ENCODE assay signal across 24 mouse cellular contexts in genomic region chr8:89563544-89563943, GRCm38 (mm10).
"Had no signal": no experiment of that assay in that cellular context is flagged by ENCODE, and none has a peak within 500 bp of the region (broad histone marks: within the 10 kb centered on the region; RNA-seq: fewer than 3 reads in every experiment).

No protein-coding gene starts in this region.

- ATAC-seq: forebrain, embryonic 15.5 days; forebrain, postnatal 0 days; hindbrain, postnatal 0 days; intestine, embryonic 16.5 days had no signal

- H3K36me3 ChIP-seq: forebrain, embryonic 15.5 days; heart, embryonic 13.5 days; heart, embryonic 15.5 days; hindbrain, embryonic 13.5 days; hindbrain, embryonic 15.5 days; limb, embryonic 10.5 days; limb, embryonic 12.5 days; liver, embryonic 13.5 days; liver, embryonic 15.5 days had no signal

- H3K4me2 ChIP-seq: forebrain, embryonic 15.5 days; heart, embryonic 11.5 days; heart, embryonic 13.5 days; heart, embryonic 15.5 days; hindbrain, embryonic 13.5 days; hindbrain, embryonic 15.5 days; limb, embryonic 12.5 days; liver, embryonic 11.5 days; liver, embryonic 13.5 days; liver, embryonic 15.5 days had no signal

- H3K9me3 ChIP-seq: forebrain, embryonic 15.5 days; heart, embryonic 13.5 days; heart, embryonic 15.5 days; hindbrain, embryonic 13.5 days; hindbrain, embryonic 15.5 days; limb, embryonic 10.5 days; limb, embryonic 12.5 days; liver, embryonic 13.5 days; liver, embryonic 15.5 days had no signal

- H3K9ac ChIP-seq: forebrain, embryonic 15.5 days; forebrain, postnatal 0 days; heart, embryonic 13.5 days; heart, embryonic 15.5 days; hindbrain, embryonic 13.5 days; hindbrain, embryonic 15.5 days; limb, embryonic 12.5 days; liver, embryonic 13.5 days; liver, embryonic 15.5 days had no signal

- H3K27ac ChIP-seq: forebrain, embryonic 15.5 days; heart, embryonic 13.5 days; heart, embryonic 15.5 days; hindbrain, embryonic 13.5 days; hindbrain, embryonic 15.5 days; hindbrain, postnatal 0 days; limb, embryonic 10.5 days; limb, embryonic 12.5 days; liver, embryonic 13.5 days; liver, embryonic 15.5 days had no signal

- H3K4me1 ChIP-seq: heart, embryonic 15.5 days; liver, embryonic 13.5 days; liver, embryonic 15.5 days had no signal

- H3K4me3 ChIP-seq: forebrain, embryonic 15.5 days; heart, embryonic 13.5 days; heart, embryonic 15.5 days; hindbrain, embryonic 13.5 days; hindbrain, embryonic 15.5 days; limb, embryonic 10.5 days; limb, embryonic 12.5 days; liver, embryonic 13.5 days; liver, embryonic 15.5 days had no signal

- H3K27me3 ChIP-seq: liver, embryonic 13.5 days; liver, embryonic 15.5 days had no signal

- DNase-seq: forebrain, postnatal 0 days; gastrocnemius, postnatal 14 days; gastrocnemius, postnatal 36 days; heart, adult 18-20 months; heart, postnatal 14 days; heart, postnatal 36 days; kidney, adult 2 months; kidney, postnatal 14 days; layer of hippocampus, adult 9-11 months; layer of hippocampus, postnatal 36 days; liver; liver, embryonic 13.5 days had no signal
